Mouse (Mus musculus) small intestine, adult 2 months (tissue): ENCODE measurements around the gene Cdip1. TPM values are rescaled to one million over a fixed set of nuclear protein-coding genes. Genes with fewer than 3 reads are reported as not detected.
"Not testable (repeated sequence)": the region's sequence is repeated elsewhere in the genome, so short reads cannot be mapped to it uniquely, and the experiment has no call there.

Experiments
- H3K27ac ChIP-seq: fragments of 200-500 bp; 2 replicates; pipeline ENCODE4 v1.5.1; 2012; ENCODE audit warnings: low read depth, low read length, control low read depth, inconsistent platforms; ENCODE audit not compliant: insufficient read depth
- H3K27me3 ChIP-seq: fragments of 200-500 bp; 2 replicates; pipeline ENCODE4 v1.6.1; 2012; ENCODE audit warnings: mild to moderate bottlenecking, moderate library complexity, low read length, inconsistent platforms; ENCODE audit not compliant: control insufficient read depth, insufficient read depth
- H3K36me3 ChIP-seq: fragments of 200-500 bp; 2 replicates; pipeline ENCODE4 v1.6.1; 2012; ENCODE audit warnings: mild to moderate bottlenecking, low read length, control low read depth, inconsistent platforms; ENCODE audit not compliant: control insufficient read depth, insufficient read depth
- H3K4me1 ChIP-seq: fragments of 200-500 bp; 2 replicates; pipeline ENCODE4 v1.6.1; 2012; ENCODE audit warnings: low read length, inconsistent platforms, mixed read lengths; ENCODE audit not compliant: control insufficient read depth, insufficient read depth, insufficient read length
- H3K4me3 ChIP-seq: fragments of 200-500 bp; 2 replicates; pipeline ENCODE4 v1.5.1; 2012; ENCODE audit warnings: low read depth, mild to moderate bottlenecking, control low read depth, inconsistent platforms, low read length, moderate library complexity
- CTCF ChIP-seq: fragments of 200-500 bp; IDR thresholded peaks from 2 replicates; pipeline ENCODE4 v1.5.1; 2012; ENCODE audit warnings: low read depth, mild to moderate bottlenecking, control low read depth, inconsistent platforms, low read length, moderate library complexity, mixed read lengths; ENCODE audit not compliant: insufficient replicate concordance, insufficient read length; ENCODE audit errors: extremely low read depth
- POLR2A ChIP-seq: fragments of 200-500 bp; IDR thresholded peaks from 2 replicates; pipeline ENCODE4 v1.6.1; 2012; ENCODE audit warnings: low read depth, mild to moderate bottlenecking, control low read depth, inconsistent platforms, low read length, moderate library complexity
- WGBS: fragments of 180-500 bp; shearing (Covaris S2); methylation state at CpG from one replicate; pipeline ENCODE4 v1.1.7; 2018; 5-methylcytosine and 5-hydroxymethylcytosine counted together
- polyA plus RNA-seq: library from polyadenylated mRNA; depleted of rRNA; stranded (reverse); fragments of >200 nt; gene quantifications from 2 replicates; pipeline ENCODE4 v1.2.3, GENCODE M21; 2012

Gene Cdip1
- polyA plus RNA-seq, 1 experiment, result 87.4 TPM

- Histone ChIP-seq H3K27me3 (no peaks in the 10 kb centered on the region), H3K4me3 (no peak overlapping the region), H3K4me1 (peaks cover 28% of the 10 kb centered on the region), H3K27ac (peak overlapping the region; percentile 74), H3K36me3 (0 out of 2 replicates have a peak, but pooled peaks cover 4% of the 10 kb centered on the region)
- 78% methylated on average over 3 of the region's 3 CpGs for WGBS
- no peak for TF ChIP-seq CTCF
- no peak for TF ChIP-seq POLR2A
Measured at GRCm38 (mm10) chr16:4777171-4777904, 12.8 kb downstream of the Cdip1 start.

- no peak overlapping the region for H3K27ac ChIP-seq
- H3K4me1 ChIP-seq, result peaks cover 24% of the 10 kb centered on the region
- no peaks in the 10 kb centered on the region for H3K27me3 ChIP-seq
- H3K36me3 ChIP-seq, result peaks cover 23% of the 10 kb centered on the region
- TF ChIP-seq CTCF (no peak), POLR2A (no peak)
- H3K4me3 ChIP-seq, result no peak overlapping the region
- 13% methylated on average over 1 of the region's 1 CpGs for WGBS
Measured at GRCm38 (mm10) chr16:4773289-4773970, 16.7 kb downstream of the Cdip1 start.

- WGBS, result 89% methylated on average over 5 of the region's 5 CpGs
- H3K36me3 ChIP-seq, result peaks cover 59% of the 10 kb centered on the region
Measured at GRCm38 (mm10) chr16:4768719-4769118, 21.4 kb downstream of the Cdip1 start.

GRCm38 (mm10) chr16:4767012-4767790 lies 22.9 kb downstream of the Cdip1 start:
- no peaks in the 10 kb centered on the region for H3K27me3 ChIP-seq
- H3K4me1 ChIP-seq, result no peaks in the 10 kb centered on the region; the same call in 1 of the 2 replicates
- no peak overlapping the region for H3K4me3 ChIP-seq
- H3K27ac ChIP-seq, result no peak overlapping the region
- peaks cover 61% of the 10 kb centered on the region for H3K36me3 ChIP-seq
- no peak for TF ChIP-seq CTCF
- no peak for TF ChIP-seq POLR2A
- WGBS, result 78% methylated on average over 6 of the region's 6 CpGs

More at GRCm38 (mm10) chr16:4768719-4769118, 21.4 kb downstream of the Cdip1 start:
- no peaks in the 10 kb centered on the region for H3K27me3 ChIP-seq
- H3K4me3 ChIP-seq, result no peak overlapping the region
- no peak overlapping the region for H3K27ac ChIP-seq
- TF ChIP-seq POLR2A (no peak), CTCF (no peak)
- H3K4me1 ChIP-seq, result peaks cover 7% of the 10 kb centered on the region; the same call in 1 of the 2 replicates

DNA sequence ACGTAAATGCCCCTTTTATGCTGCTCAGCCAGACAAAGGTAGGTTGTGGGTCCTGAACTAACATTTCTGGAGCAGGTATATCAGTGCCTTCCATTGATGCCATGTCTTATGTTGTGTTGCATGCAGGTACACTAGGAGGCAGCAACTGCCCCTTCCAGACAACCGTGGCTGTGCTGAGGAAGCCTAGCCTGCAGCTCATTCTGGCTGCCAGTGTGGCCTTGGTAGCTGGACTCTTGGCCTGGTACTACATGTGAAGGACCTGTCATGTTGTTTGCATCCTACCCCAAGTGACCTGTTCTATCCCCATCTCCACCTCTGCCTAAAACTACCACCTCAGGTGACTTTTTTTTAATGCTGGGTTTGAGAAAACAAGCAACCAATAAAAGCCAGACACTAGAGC lies 24.2 kb downstream of the Cdip1 start:
- Histone ChIP-seq H3K4me1 (no peaks in the 10 kb centered on the region; the same call in 1 of the 2 replicates), H3K36me3 (peaks cover 61% of the 10 kb centered on the region), H3K27me3 (no peaks in the 10 kb centered on the region), H3K4me3 (no peak overlapping the region), H3K27ac (no peak overlapping the region)
- 75% methylated on average over 2 of the region's 2 CpGs for WGBS
- no peak for TF ChIP-seq CTCF
- no peak for TF ChIP-seq POLR2A

DNA sequence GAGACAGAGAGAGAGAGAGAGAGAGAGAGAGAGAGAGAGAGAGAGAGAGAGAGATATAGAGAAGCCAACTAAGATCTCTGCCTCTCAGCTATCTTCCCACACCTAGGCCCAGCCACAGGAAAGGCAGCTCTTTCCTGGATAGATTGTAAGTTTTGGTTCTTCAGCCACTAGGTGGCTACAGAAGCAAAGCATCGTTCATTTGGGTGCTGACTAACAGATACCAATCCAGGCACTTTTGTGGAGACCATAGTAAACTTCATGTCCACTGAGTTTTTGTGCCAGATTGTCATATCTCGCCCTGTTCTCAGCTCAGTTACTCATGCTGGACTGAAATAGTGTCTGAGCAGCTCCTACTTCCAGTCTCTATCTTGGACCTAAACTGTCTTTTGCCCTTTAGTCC lies 26.8 kb downstream of the Cdip1 start:
- WGBS, result 29% methylated on average over 2 of the region's 2 CpGs
- Histone ChIP-seq H3K27ac (no peak overlapping the region), H3K36me3 (peaks cover 36% of the 10 kb centered on the region), H3K4me3 (no peak overlapping the region), H3K4me1 (no peaks in the 10 kb centered on the region), H3K27me3 (no peaks in the 10 kb centered on the region)
- TF ChIP-seq CTCF (no peak), POLR2A (no peak)

DNA sequence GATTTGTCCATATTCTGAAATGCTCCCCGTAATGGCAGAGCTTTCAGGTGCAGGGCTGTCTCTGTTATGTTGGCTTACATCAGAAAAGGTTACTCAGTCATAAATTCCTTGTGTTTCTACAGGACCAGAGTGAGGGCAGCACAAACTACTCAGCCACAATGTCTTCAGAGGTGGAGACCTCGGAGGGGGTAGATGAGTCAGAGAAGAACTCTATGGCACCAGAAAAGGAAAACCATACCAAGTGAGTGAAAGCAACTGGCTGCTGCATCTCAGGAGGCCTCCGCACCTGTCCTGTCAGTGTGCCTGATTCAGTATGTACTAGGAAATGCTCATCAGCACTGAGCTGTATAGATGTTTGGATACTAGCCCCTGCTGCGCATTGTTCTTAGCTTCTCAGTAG lies 27.7 kb downstream of the Cdip1 start:
- WGBS, result 93% methylated on average over 4 of the region's 4 CpGs
- H3K27me3 ChIP-seq, result no peaks in the 10 kb centered on the region
- no peak for TF ChIP-seq CTCF
- TF ChIP-seq POLR2A, result no peak
- no peak overlapping the region for H3K27ac ChIP-seq
- H3K4me1 ChIP-seq, result no peaks in the 10 kb centered on the region
- peaks cover 28% of the 10 kb centered on the region for H3K36me3 ChIP-seq
- H3K4me3 ChIP-seq, result no peak overlapping the region

DNA sequence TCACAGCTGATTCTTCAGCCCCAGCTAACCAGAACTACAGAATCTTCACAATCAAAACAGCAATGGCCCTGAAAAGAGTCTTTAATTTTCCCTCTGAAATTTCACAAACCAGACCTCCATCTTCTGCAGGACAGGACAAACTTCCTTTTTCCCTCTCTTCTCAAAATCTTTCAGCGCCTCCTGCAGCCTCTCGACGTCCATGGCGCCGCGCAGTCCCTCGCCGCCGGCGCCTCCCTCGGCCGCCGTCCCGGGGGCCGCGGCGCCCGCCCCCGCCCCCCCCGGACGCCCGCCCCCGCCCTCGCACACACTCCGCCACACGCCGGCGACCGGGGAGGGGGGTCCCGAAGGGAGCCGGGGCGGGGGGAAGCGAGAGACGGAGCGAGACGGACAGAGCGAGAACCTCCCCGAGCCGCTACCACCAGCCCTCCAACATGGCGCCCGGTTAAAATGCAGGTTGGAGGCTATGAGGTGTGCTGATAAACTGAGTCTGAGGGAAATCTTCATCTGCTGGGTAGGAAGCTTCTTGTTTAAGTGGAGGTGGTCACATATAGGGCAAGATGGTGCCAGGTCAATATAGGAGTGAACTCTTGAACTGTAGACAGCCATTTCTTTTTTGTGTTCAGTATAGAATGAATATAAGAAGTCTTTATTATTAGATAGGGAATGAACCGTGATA lies 33.3 kb downstream of the Cdip1 start:
- H3K27ac ChIP-seq, H3K4me1 ChIP-seq, H3K36me3 ChIP-seq, H3K27me3 ChIP-seq: not testable (repeated sequence)
- peak overlapping the region; percentile 29 for H3K4me3 ChIP-seq
- 3% methylated on average over 40 of the region's 42 CpGs for WGBS
